Mouse (Mus musculus): ENCODE measurements around the gene Dll3. TPM values are rescaled to one million over a fixed set of nuclear protein-coding genes. Genes with fewer than 3 reads are reported as not detected.

The Dll3 gene
- 0.01 TPM in 1 of 2 replicates, not detected in the other for polyA plus RNA-seq (2012)

DNA sequence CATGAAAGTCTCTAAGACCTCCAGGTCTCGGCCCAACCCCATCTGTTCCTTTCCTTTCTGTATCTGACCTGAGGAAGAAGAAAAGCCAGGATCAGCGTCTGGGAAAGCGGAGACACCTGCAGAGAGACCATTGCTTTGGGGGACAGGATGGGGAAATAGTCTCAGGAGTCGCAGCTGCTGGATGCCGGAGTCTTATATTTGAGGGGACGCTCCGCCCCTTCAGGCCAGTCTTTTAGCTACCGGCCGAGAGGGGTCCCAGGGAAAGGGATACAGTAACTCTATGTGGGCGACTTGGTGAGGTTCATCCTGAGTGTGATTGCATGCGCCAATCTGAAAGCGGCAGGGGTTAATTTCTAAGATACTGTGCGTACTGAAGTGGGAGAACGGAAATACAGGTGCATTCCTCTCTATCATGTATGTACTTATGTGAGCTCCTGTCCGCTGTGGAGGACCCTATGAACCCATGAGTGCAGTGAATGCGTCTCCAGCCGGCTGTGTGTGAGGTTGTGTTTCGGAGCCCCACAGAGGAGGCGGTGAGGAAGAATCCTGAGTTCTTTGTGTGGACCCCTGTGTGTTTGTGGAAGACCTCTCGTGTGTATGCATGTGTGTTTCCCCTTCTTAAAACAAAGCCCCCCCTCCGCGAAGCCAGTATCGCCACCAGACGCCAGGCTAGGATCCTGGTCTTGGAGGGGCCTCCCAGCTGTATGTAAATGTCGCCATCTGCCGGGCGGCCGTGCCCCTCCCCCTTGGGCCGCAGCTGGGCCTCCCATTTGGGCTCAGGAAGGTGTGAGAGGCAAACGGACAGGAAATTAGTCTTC is at the start of gene Dll3:
Gene Dll3, minus strand, starts transcription at position 623 of the 818 bp plus-strand sequence.
- H3K4me3 ChIP-seq (replicated peaks), result no peak within 1 kb of the TSS
- H3K27me3 ChIP-seq (ENCODE audit: control insufficient read depth), result peaks cover 56% of the 10 kb centered on the region
- TF ChIP-seq GATA1 (IDR thresholded peaks at IDR 0.05; ENCODE audit: low read length), result no peak
- H3K9me3 ChIP-seq (ENCODE audit: control insufficient read depth, low read length), result no peaks in the 10 kb centered on the region
- peaks cover 23% of the 10 kb centered on the region for H3K36me3 ChIP-seq (ENCODE audit: control insufficient read depth)
- peaks cover 8% of the 10 kb centered on the region for H3K4me1 ChIP-seq (ENCODE audit: control insufficient read depth)

- Histone ChIP-seq H3K4me3 (replicated peaks) (peak overlapping the region; percentile 97), H3K27me3 (ENCODE audit: control insufficient read depth) (no peaks in the 10 kb centered on the region), H3K9me3 (ENCODE audit: control insufficient read depth, low read length) (no peaks in the 10 kb centered on the region), H3K4me1 (ENCODE audit: control insufficient read depth) (peaks cover 45% of the 10 kb centered on the region), H3K36me3 (ENCODE audit: control insufficient read depth) (peaks cover 39% of the 10 kb centered on the region)
- TF ChIP-seq TAL1 (IDR thresholded peaks at IDR 0.05; ENCODE audit: low read length), result no peak
- no peak for TF ChIP-seq GATA1 (IDR thresholded peaks at IDR 0.05; ENCODE audit: low read length)
These were observed 49.7 kb upstream of the Dll3 start for GRCm38 (mm10) chr7:28351676-28352191.

- Histone ChIP-seq H3K4me1 (ENCODE audit: control insufficient read depth) (peaks cover 45% of the 10 kb centered on the region), H3K36me3 (ENCODE audit: control insufficient read depth) (peaks cover 38% of the 10 kb centered on the region), H3K9me3 (ENCODE audit: control insufficient read depth, low read length) (no peaks in the 10 kb centered on the region), H3K27me3 (ENCODE audit: control insufficient read depth) (no peaks in the 10 kb centered on the region), H3K4me3 (replicated peaks) (peak within 1 kb of the TSS; percentile 97)
- TF ChIP-seq GATA1 (IDR thresholded peaks at IDR 0.05; ENCODE audit: low read length), result no peak
- no peak for TF ChIP-seq TAL1 (IDR thresholded peaks at IDR 0.05; ENCODE audit: low read length)
These were observed 48.3 kb upstream of the Dll3 start, which contains the start of gene Rps16 for GRCm38 (mm10) chr7:28350155-28350883. TSS of gene Rps16 (plus strand) at chr7:28350652.

GRCm38 (mm10) chr7:28348601-28349000 is 46.6 kb upstream of the Dll3 start:
- Histone ChIP-seq H3K36me3 (ENCODE audit: control insufficient read depth) (peaks cover 22% of the 10 kb centered on the region), H3K27me3 (ENCODE audit: control insufficient read depth) (no peaks in the 10 kb centered on the region), H3K9me3 (ENCODE audit: control insufficient read depth, low read length) (no peaks in the 10 kb centered on the region), H3K4me3 (replicated peaks) (no peak overlapping the region), H3K4me1 (ENCODE audit: control insufficient read depth) (peaks cover 44% of the 10 kb centered on the region)
- TF ChIP-seq GATA1 (IDR thresholded peaks at IDR 0.05; ENCODE audit: low read length) (no peak), TAL1 (IDR thresholded peaks at IDR 0.05; ENCODE audit: low read length) (no peak)

DNA sequence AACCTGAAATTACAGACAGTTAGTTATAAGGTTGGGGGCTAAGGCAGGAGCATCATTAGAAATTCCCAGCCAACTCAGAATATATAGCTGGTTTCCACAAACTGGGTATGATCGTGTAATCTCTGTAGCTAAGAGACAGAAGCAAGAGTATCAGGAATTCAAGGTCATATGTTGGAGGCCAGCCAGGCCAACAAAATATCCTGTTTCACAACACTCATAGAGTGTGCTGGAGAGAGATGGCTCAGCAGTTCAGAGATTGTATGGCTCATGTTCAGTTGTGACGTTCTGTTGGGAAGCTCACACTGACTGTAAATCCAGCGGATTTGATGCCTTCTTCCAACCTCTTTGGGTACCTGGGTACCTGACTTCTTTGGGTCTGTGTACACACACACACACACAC is 45.7 kb upstream of the Dll3 start:
- no peaks in the 10 kb centered on the region for H3K9me3 ChIP-seq (ENCODE audit: control insufficient read depth, low read length)
- no peak for TF ChIP-seq GATA1 (IDR thresholded peaks at IDR 0.05; ENCODE audit: low read length)
- TF ChIP-seq TAL1 (IDR thresholded peaks at IDR 0.05; ENCODE audit: low read length), result no peak
- H3K4me1 ChIP-seq (ENCODE audit: control insufficient read depth), result peaks cover 37% of the 10 kb centered on the region
- no peaks in the 10 kb centered on the region for H3K27me3 ChIP-seq (ENCODE audit: control insufficient read depth)
- peaks cover 14% of the 10 kb centered on the region for H3K36me3 ChIP-seq (ENCODE audit: control insufficient read depth)
- H3K4me3 ChIP-seq (replicated peaks), result no peak overlapping the region

DNA sequence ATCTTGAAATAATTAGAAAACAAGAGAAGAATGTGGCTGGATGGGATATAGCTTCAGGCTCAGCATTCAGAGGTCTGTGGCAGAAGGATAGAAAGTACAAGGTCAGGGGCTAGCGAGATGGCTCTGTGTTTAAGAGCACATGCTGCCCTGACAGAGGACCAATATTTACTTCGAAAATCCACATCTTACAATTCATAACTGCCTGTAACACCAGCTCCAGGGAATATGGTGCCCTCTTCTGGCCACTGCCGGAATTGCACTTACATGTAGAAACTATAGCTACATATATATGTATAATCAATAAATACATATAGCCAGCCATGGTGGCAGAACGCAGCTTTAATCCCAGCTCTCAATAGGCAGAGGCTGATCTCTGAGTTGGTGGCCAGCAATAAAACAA is 42.6 kb upstream of the Dll3 start:
- H3K4me3 ChIP-seq (replicated peaks), result no peak overlapping the region
- H3K4me1 ChIP-seq (ENCODE audit: control insufficient read depth), result peaks cover 17% of the 10 kb centered on the region
- no peaks in the 10 kb centered on the region for H3K9me3 ChIP-seq (ENCODE audit: control insufficient read depth, low read length)
- no peaks in the 10 kb centered on the region for H3K27me3 ChIP-seq (ENCODE audit: control insufficient read depth)
- no peaks in the 10 kb centered on the region for H3K36me3 ChIP-seq (ENCODE audit: control insufficient read depth)
- TF ChIP-seq TAL1 (IDR thresholded peaks at IDR 0.05; ENCODE audit: low read length), result no peak
- TF ChIP-seq GATA1 (IDR thresholded peaks at IDR 0.05; ENCODE audit: low read length), result no peak

- no peaks in the 10 kb centered on the region for H3K27me3 ChIP-seq (ENCODE audit: control insufficient read depth)
- peaks cover 31% of the 10 kb centered on the region for H3K4me1 ChIP-seq (ENCODE audit: control insufficient read depth)
- peaks cover 3% of the 10 kb centered on the region for H3K36me3 ChIP-seq (ENCODE audit: control insufficient read depth)
- H3K4me3 ChIP-seq (replicated peaks), result no peak overlapping the region
- no peaks in the 10 kb centered on the region for H3K9me3 ChIP-seq (ENCODE audit: control insufficient read depth, low read length)
- TF ChIP-seq TAL1 (IDR thresholded peaks at IDR 0.05; ENCODE audit: low read length) (no peak), GATA1 (IDR thresholded peaks at IDR 0.05; ENCODE audit: low read length) (no peak)
These were observed 39.3 kb upstream of the Dll3 start for GRCm38 (mm10) chr7:28341381-28341780.

DNA sequence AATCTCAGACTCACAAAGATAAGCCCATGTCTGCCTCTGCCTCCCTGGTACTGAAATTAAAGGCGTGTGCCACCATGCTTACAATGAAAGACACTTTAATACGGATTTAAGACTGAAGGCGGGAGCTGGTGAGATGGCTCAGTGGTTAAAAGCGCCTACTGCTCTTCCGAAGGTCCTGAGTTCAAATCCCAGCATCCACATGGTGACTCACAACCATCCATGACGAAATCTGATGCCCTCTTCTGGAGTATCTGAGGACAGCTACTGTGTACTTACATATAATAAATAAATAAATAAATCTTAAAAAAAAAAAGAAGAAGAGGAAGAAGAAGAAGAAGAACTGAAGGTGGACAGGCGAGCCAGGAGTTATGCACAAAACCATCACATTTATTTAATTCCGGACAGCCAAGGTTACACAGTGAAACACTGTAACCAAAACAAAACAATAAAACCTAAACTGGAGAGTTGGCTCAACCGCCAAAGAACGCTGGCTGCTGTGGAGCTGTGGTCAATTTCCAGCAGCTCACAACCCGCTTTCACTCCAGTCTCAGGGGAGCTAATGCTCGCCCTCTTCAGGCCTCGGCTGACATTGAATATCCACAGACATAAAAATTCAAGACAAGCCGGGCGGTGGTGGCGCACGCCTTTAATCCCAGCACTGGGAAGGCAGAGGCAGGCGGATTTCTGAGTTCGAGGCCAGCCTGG is 37.3 kb upstream of the Dll3 start:
- Histone ChIP-seq H3K27me3 (ENCODE audit: control insufficient read depth) (no peaks in the 10 kb centered on the region), H3K4me1 (ENCODE audit: control insufficient read depth) (peaks cover 38% of the 10 kb centered on the region), H3K9me3 (ENCODE audit: control insufficient read depth, low read length) (no peaks in the 10 kb centered on the region), H3K4me3 (replicated peaks) (peak overlapping the region; percentile 100), H3K36me3 (ENCODE audit: control insufficient read depth) (peaks cover 21% of the 10 kb centered on the region)
- no peak for TF ChIP-seq GATA1 (IDR thresholded peaks at IDR 0.05; ENCODE audit: low read length)
- TF ChIP-seq TAL1 (IDR thresholded peaks at IDR 0.05; ENCODE audit: low read length), result no peak

Measured in erythroblast, embryonic 14.5 days (primary cell).